Mouse (Mus musculus) hindbrain, embryonic 16.5 days (tissue): ENCODE results near the gene Prkg1. TPM values are rescaled to one million over a fixed set of nuclear protein-coding genes. Genes with fewer than 3 reads are reported as not detected.
A peak's percentile ranks its signal among the peaks of the same experiment; 100 is the strongest.
"Not testable (repeated sequence)": the region's sequence is repeated elsewhere in the genome, so short reads cannot be mapped to it uniquely, and the experiment has no call there.

ENCODE experiments used
- ATAC-seq: fragments of 200-750 bp; cut with Nextera tagmentation; 2 replicates; pipeline ENCODE4 v1.8.0; 2017; ENCODE audit warnings: moderate TSS enrichment, moderate library complexity
- H3K27ac ChIP-seq: fragments of 300-500 bp; sonication (generic); 2 replicates; pipeline ENCODE4 v1.5.1; 2014; ENCODE audit warnings: low read depth, mild to moderate bottlenecking, control low read depth, low read length, moderate library complexity
- H3K27me3 ChIP-seq: fragments of 300-500 bp; sonication (generic); replicated peaks from 2 replicates; pipeline ENCODE4 v1.6.1; 2014; ENCODE audit warnings: low read length; ENCODE audit not compliant: control insufficient read depth, insufficient read depth
- H3K36me3 ChIP-seq: fragments of 300-500 bp; sonication (generic); 2 replicates; pipeline ENCODE4 v1.6.1; 2014; ENCODE audit warnings: mild to moderate bottlenecking, low read length, moderate library complexity, mixed read lengths; ENCODE audit not compliant: control insufficient read depth, insufficient read depth
- H3K4me1 ChIP-seq: fragments of 300-500 bp; sonication (generic); 2 replicates; pipeline ENCODE4 v1.6.1; 2014; ENCODE audit warnings: low read depth, low read length; ENCODE audit not compliant: control insufficient read depth, insufficient read depth
- H3K4me2 ChIP-seq: fragments of 300-500 bp; sonication (generic); 2 replicates; pipeline ENCODE4 v1.6.1; 2014; ENCODE audit warnings: mild to moderate bottlenecking, low read length, control low read depth, moderate library complexity
- H3K4me3 ChIP-seq: fragments of 300-500 bp; sonication (generic); 2 replicates; pipeline ENCODE4 v1.5.1; 2014; ENCODE audit warnings: mild to moderate bottlenecking, low read length, control low read depth, moderate library complexity
- H3K9ac ChIP-seq: fragments of 300-500 bp; sonication (generic); 2 replicates; pipeline ENCODE4 v1.6.1; 2014; ENCODE audit warnings: low read depth, mild to moderate bottlenecking, control low read depth, low read length, moderate library complexity
- H3K9me3 ChIP-seq: fragments of 300-500 bp; sonication (generic); 2 replicates; pipeline ENCODE4 v1.6.1; 2014; ENCODE audit warnings: mild to moderate bottlenecking, low read length, moderate library complexity; ENCODE audit not compliant: control insufficient read depth
- WGBS: fragments of 180-500 bp; shearing (Covaris S2); extraction: QIAGEN DNeasy Blood & Tissue Kit; methylation state at CpG from one replicate; pipeline ENCODE4 v1.1.7; 2014; 5-methylcytosine and 5-hydroxymethylcytosine counted together
- polyA plus RNA-seq: library from polyadenylated mRNA; unstranded; fragments of >200 nt; fragmentation: Nextera tagmentation; extraction: Ambion mirVana; gene quantifications from 2 replicates; pipeline ENCODE4 v1.2.1, GENCODE M21; 2015

Prkg1 gene
- polyA plus RNA-seq, 1 experiment from 2014 or later = 4.8 TPM

DNA sequence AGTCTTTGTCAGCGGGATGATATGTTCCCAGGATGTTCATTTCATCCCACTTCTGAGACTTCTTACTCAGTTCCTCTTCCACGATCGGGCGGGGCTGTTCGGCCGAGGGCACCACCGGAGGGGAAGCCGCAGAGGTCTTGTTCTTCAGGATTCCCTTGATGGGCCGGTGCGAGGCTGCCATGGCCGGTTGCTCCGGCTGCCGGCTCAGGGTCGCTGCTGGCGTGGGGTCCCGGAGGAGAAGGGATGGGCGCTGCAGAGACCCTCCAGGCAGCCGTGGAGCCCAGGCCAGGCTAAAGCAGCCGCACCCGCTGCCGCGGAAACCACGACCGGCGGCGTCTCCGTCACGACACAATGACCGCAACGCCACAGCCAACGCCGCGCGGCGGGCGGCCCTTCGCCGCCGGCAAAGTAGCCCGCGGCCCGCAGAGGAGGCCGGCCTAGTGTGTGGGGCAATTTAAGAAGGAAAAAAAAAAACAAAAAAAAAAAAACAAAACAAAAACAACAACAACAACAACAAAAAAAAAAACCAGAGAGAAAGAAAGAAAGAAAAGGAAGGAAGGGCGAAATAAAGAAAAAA, 1225.4 kb downstream of the Prkg1 start:
- not testable (repeated sequence) for ATAC-seq, H3K27me3 ChIP-seq, H3K9me3 ChIP-seq, H3K36me3 ChIP-seq, H3K4me1 ChIP-seq, H3K27ac ChIP-seq
- Histone ChIP-seq H3K9ac (peak overlapping the region; percentile 62), H3K4me3 (peak overlapping the region; percentile 48), H3K4me2 (peak overlapping the region; percentile 68)
- WGBS = 1% methylated on average over 41 of the region's 44 CpGs

- Histone ChIP-seq H3K27me3 (no peaks in the 10 kb centered on the region), H3K4me2 (no peak overlapping the region), H3K9ac (no peak overlapping the region), H3K4me1 (no peaks in the 10 kb centered on the region), H3K4me3 (no peak overlapping the region), H3K9me3 (no peaks in the 10 kb centered on the region), H3K36me3 (no peaks in the 10 kb centered on the region), H3K27ac (no peak overlapping the region)
- WGBS = 79% methylated on average over 6 of the region's 6 CpGs
- no peak for ATAC-seq
These were observed 1248.1 kb downstream of the Prkg1 start for GRCm38 (mm10) chr19:30516771-30517170.

Other genes starting within 250 kb of the Prkg1 start
- not detected in 2 replicates for gene A1cf, start 103.7 kb upstream of the Prkg1 start, polyA plus RNA-seq